Mouse (Mus musculus) naive thymus-derived CD4-positive, alpha-beta T cell, adult 2 months (primary cell): ENCODE data around the gene Fev.
A peak's percentile ranks its signal among the peaks of the same experiment; 100 is the strongest.

ENCODE experiments used
- DNase-seq: peaks from one replicate; pipeline ENCODE4 v3.0.0-alpha.2; 2011; ENCODE audit warnings: low read depth

The Fev gene

DNA sequence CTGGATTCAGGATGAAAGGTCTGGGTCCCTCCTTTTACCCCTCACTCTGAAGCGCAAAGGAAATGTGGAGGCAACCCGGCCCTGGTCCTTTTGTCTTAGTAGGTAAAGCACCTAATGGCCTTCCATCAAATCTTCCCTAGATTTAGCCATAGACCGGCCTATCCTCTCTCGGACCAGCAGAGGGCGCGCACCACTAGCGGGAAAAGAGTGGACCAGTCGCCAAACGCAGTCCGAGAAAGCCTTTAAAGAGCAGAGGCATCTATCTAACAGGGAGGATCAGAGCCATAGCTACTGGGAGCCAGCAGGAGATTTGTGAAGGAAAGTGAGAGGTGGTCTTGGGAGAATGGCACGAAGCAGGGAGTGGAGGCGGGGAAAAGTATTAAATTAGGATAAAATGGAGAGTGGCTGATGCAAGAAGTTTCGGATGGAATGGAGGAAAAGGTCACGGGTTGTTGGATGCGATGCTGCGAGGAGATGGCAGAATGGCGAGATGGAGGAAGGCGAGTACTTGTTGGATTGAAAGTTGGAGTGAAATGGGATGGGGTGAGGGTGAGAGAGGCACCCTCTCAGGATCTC is 4.3 kb downstream of the Fev start:
- peak; percentile 41 for DNase-seq

DNA sequence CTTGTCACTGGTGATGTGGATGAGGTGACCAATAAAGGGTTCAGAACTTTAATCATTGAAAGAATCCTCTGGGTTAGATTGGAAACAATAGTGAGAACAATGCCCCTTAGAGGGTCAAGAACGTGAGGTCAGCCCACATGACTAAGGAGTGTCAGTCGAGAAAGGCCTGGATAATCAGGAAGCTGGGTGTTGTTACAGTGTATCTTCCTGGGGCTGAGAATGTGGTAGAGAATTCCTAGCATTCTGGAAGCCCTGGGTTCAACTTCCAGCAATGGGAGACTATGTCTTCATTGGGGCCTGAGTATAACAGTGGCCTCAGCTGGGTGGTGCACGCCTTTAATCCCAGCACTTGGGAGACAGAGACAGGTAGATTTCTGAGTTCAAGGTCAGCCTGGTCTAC is 8.0 kb downstream of the Fev start:
- no peak for DNase-seq

DNA sequence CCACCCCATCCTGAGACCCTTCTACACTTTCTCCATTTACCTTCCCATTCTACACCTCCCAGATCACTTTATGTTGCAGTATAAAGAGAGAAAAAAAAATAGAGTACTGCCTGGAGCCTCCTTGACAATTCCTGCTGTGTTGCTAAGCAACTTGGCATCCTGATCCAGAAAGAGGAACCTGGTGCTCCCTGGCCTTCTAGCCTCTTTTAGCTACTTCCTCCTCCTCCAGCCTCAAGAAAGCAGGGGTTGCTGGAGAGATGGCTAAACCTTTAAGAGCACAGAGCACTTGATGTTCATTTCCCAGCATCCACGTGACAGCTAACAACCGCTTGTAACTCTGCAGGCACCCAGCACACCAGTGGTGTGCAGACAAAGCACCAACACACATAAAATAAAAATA is 13.0 kb downstream of the Fev start:
- no peak for DNase-seq

DNA sequence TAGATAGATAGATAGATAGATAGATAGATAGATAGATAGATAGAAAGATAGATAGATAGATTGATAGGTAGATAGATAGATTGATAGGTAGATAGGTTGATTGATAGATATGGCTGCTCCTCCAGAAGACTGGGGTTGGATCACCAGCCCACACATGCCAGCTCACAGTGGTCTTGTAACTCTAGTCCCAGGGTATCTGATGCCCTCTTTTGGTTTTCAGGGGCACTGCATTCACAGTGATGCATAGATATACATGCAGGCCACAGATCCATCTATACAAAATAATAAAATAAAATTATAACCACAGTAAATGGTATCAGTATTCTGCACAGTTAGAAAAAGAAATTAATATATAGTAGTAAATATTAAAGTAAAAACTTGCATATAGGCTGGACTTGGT is 23.4 kb downstream of the Fev start:
- no peak for DNase-seq

DNA sequence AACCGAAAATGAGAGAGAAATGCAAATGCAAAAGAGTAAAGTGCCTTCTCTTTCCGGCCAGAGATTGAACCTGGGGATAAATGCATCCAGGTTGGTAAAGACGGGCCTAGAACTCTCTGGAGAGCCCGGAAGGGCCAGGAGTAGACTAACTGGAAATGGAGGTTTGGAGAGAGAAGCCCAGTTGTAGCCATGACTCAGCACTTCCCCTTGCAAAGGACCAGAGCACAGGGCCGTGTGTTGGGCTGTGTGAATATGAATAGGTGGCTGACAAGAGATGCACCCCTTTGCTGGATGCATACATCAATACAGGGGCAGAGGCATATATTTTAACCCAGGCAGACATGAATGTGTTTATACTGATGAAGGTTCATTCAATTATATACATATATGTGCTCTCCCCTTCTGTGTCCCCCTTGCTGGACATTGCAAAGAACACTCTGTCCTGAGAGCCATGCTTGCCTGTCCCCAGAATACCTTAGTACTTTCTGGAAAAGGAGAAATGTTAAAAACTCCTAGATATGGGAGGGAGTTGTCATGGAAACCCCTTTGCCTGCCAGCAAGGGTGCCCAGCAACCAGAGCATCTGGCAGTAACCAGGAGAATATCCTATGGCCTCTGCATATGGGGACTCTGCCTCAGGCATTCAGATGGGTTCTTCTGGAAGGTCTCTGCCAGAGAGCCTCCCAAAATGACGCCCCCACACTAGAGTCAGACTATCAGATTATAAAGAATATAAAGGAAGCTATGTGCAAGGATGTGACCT is 25.8 kb downstream of the Fev start:
- DNase-seq = no peak

DNA sequence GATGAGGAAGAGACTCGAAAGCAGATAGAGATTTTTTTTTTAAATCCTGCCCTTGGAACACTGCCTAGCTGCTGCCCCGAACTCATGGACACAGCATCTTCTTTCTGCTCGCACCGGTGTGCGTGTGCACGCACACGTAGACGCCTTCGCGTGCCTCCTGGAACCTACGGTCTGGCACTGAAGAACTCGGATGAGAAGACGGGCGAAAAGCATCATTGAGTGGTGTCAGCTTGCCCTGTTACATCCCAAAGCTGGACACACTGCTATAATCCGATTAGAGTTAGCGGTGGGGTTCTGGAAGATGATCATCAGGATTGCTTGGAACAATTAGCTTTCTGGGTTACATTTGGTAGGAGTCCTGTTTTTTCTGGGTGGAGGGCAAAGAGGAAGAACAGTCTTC is 26.4 kb downstream of the Fev start:
- DNase-seq = no peak

DNA sequence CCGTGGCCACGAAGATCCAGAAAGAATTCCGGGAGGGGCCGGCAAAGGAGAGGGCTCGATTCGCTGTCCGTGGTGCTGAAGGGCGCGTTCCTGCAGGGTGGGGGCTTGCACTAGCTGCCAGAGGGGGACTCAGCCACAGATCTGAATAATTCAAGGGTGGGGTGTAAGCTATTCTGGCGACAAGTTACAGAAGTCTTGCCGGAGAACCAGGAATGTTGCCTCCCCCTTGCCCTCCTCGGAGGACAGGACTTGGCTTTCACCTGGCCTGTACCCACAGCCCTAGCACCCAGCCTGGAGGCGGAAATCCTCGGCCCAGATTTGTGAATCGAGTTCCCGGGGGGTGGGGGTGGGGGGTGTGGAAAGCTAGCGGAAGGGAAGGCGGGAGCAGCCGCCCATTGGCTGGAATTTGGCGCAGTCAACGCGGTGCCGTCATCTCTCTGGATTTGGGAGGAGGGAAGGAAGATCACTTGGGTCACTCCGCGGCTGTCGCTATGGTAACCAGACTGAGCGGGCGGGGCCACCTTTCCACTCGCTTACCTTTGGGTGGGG is 27.0 kb downstream of the Fev start:
- DNase-seq = no peak

DNA sequence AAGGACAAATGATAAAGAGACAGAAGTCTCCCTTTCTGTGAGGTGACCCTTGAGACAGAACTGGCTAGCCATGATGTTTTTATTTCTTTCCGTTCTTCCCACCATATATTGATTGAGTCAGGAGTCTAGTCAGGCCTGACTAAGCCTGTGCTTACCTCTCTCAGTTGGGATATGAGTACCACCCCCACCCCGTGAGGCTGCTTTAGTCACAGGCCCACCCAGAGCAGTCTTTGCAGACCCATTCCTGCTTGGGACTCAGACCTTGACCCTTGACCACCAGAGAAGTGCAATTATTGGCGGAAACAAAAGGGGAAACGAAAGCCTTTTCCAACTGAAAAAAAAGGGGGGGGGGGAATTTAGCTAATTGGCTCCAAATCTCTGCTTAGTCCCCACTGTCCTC is 27.5 kb downstream of the Fev start:
- no peak for DNase-seq

DNA sequence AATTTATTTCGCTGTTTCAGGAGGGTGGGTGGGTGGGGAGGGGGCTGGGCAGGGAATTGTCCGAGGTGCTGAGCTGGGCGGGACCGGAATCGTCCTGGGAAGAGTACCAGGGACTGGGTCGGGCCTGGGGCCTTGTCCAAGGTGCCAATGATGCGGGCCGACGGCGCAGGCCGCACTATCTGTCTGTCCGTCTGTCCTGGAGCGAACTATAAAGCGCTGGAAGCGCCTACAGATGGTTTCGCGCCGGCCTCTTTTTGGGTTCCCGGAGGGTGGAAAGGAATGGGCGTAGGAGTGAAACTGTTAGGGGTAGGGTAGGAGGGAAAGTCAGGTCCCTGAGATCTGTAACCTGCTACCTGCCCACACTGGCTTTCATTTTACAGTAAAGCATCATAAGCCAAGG is 28.0 kb downstream of the Fev start:
- no peak for DNase-seq

DNA sequence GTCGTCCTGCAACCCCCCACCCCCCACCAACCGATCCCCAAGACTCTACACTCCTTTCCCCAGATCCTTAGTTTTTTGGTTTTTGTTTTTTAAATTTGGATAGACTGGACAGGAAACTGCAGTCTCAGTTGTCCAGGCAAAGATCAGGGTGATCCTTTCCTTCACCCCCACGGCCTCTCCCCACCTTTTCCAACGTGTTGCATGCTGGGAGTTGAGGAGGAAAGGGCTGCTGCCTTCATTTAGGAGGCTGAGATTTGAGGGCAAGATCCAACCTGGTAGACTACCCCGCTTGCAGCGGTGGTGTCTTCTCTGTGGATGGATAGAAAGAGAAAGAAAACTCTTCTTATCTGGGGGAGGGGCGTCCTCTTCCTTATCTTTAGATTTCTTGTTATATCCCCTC is 28.4 kb downstream of the Fev start:
- DNase-seq = no peak

DNA sequence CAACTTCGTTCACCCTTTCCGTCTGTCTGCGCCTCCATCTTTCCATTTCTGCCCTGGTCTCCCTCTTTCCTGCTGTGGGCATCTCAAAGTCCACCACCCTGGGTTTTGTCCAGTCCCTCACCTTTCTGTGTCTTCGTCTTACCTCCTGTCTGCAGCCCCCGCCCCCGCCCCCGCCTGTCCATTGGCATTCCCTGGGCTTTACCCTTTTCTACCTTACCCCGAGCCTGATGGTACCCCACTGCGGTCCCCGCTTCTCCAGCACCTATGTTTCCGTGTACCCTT is 28.8 kb downstream of the Fev start:
- no peak for DNase-seq

DNA sequence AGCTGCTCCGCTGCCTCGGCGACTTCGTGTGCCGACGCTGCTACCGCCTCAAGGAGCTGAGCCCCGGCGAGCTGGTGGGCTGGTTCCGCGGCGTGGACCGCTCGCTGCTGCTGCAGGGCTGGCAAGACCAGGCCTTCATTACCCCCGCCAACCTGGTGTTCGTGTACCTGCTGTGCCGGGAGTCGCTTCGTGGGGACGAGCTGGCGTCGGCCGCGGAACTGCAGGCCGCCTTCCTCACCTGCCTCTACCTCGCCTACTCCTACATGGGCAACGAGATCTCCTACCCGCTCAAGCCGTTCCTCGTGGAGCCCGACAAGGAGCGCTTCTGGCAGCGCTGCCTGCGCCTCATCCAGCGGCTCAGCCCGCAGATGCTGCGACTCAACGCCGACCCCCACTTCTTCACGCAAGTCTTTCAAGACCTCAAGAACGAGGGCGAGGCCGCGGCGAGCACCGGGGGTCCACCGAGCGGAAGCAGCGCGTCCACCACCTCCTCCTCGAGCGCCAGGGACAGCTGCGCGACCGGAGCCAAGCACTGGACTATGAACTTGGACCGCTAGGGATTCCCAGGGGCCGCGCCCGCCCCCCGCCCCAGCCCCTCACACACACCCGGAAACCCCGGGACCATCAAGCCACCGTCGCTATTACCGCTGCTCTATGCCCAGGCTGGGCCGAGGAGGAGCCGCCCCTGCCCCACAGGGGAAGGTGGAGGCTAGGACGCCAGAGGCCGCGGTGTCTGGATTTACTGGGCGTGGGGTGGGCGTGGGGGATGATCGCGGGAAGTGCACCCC is 29.4 kb downstream of the Fev start:
- no peak for DNase-seq

DNA sequence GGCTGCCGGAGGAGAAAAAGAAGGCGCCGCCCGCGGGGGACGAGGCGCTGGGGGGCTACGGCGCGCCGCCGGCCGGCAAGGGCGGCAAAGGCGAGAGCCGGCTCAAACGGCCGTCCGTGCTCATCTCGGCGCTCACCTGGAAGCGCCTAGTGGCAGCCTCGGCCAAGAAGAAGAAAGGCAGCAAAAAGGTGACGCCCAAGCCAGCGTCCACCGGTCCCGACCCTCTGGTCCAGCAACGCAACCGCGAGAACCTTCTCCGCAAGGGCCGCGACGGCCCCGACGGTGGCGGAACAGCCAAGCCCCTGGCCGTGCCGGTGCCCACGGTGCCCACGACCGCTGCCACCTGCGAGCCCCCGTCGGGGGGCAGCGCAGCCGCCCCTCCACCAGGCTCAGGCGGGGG is 30.1 kb downstream of the Fev start:
- peak; percentile 8 for DNase-seq

DNA sequence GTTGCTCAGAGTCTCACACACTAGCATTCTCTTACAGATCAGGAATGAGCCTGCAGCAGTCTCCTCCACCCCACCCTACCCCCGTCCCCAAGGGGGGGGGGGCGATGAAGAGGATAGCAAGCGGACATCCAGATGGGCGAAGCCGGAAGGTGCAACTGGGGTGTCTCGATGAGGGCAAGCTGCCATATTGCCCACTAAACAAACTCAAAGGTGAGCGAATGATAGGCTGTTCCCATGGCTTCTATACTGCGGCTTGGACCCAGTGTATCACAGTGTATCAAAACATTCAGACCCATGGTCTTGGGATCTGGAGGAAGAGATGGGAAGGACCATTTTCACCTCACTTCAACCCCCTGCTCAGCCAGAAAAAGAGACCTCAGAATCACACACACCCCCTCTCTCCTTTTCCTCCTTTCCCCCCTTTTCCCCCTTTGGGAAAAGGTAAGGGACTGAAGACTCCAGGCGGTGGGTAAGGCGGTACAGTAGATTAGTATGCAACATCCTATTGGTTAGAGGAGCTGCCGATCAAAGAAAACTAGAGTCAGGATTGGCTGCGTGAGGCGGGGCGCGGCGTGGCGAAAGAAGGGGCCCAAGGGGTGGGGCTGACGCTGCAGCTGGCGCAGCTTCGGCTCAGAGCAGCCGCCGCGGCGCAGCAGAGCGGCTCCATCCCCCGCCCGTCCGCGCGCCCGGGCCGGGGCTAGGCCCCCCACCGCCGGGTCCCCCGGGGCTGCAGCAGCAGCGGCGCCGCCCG is 30.7 kb downstream of the Fev start, which contains the start of gene Cdk5r2:
TSS of gene Cdk5r2 (plus strand) at position 629 of the 751 bp plus-strand sequence.
- peak; percentile 67 for DNase-seq

DNA sequence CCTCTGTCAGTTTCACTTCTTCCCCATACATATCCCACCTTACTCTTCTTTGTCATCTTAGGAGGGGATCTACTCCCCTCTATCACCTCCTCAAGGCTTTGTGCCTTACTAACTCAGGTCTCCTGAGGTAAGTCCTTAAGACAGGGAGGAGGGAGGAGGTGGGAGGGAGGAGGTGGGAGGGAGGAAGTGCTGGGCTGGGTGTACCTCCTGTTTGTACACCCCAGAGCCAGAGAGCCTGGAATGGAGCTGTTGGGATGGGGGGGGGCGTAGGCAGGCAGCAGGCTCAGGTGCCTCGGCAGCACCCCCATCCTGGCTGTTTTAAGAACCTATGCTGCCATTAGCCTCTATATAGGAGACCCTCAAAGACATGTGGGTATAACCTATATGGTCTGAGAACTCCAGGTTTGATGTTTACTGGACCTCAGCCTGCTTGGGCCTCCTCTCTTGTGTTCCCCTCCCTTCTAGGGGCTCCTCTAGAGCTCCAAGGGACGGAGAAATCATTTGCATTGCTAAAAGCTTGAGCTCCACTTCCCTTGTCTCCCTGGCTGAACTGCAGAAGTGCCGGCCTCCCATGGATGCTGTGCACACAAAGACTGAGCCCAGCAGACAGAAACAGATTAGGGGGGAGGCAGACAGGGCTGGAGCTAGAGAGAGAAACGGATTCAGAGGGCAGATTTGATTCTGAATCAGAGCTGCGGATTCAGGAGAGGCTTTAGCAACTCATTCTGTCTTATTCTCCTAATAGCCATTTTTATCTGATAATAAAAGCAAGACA is 34.0 kb downstream of the Fev start:
- DNase-seq = no peak

DNA sequence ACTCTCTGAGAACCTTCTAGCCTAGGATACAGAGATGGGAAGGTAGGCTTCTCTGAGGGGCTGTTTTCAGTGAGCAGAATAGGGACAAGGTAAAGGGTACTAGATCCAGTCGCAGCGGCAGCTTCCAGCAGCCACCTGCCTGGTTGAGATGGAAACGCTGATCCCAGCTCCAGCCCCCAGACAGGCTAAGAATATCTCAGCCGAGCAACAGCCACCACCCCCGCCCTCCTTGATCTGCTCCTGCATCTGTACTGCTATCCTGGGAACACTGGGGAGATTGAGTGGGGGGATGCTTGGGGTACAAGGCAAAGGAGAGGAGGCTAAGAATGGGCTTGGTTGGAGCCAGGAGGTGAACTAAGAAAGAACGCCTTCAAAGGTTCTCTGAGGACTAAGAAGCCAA is 35.0 kb downstream of the Fev start:
- DNase-seq = no peak

DNA sequence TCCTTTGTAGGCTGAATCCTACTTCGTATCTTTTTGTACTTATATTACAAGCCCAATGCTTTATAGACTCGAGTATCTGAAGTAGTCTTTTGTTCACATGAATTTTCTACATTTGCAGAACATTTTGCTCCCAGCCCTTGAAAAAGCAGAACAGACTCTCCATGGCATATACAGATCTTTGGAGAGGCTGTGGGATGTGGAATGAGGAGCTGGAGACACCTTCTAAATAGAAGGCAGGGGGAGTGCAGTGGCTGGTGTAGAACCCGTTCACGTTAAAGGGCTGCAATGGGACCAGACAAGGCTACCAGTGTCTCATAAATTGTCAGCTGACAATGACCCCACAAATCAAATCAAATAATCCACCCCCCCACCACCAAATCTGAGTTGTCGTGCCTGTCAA is 36.3 kb downstream of the Fev start:
- DNase-seq = no peak

DNA sequence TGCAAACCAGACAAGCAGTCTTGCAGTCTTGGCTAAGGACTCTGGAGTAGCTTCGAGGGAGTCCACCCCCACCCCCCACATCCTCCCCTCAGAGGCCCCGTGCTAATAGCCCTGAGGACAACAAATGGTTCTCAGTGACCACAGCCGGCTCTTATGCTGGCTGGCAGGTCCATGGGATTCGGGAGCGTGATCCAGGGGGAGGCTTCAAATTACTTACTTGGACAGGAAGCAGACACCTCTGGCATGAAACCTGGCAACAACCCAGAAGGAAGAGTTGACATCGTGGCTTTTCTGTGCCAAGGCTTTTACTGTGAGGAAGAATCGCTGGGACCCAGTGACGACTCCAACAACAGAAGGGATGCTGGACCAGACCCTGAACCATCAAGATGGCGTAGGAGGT is 38.9 kb downstream of the Fev start:
- no peak for DNase-seq

DNA sequence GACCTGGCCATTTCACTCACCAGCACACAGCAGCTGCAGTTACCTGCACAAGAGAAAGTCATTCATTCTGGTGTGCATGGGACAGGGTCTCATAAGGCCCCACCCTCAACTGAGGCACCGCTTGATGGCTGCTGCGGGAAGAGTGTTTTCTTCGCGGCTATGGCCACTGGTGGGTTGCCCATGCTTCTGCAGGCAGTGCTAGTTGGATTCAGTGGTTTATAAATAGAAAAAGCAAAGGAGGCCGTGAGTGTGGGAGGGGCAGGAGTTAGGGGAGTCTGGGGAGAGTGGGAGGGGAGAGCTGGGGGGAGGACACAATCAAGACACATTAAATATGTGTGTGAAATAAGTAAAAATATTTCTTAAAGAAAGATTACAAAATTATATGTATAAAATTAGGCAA is 42.1 kb downstream of the Fev start:
- DNase-seq = no peak

DNA sequence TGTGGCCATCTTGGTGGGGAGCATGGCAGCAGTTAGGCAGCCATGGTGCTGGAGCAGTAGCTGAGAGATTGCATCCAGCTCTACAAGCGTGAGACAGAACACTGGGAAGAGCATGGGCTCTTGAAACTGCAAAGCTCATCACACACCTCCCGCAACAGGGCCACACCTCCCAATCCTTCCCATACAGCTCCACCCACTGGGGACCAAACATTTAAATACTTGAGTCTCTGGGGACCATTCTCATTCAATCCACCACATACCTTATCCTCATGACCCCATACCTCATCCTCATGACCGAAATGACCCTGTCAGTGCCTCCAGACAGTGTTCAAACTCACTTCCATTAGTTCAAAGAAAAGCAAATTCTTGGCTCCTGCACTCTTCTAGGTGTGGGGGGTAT is 52.0 kb downstream of the Fev start:
- no peak for DNase-seq
